Mouse (Mus musculus) myocyte (in vitro differentiated cells): ENCODE measurements around the gene Itga2.

ENCODE experiments used
- CEBPB ChIP-seq: IDR thresholded peaks from 2 replicates; pipeline ENCODE4 v1.6.1; 2011; ENCODE audit warnings: mild to moderate bottlenecking, moderate library complexity; ENCODE audit not compliant: poor library complexity, insufficient read depth, severe bottlenecking
- E2F4 ChIP-seq: IDR thresholded peaks from one replicate; pipeline ENCODE4 v1.6.1; 2011; ENCODE audit warnings: mild to moderate bottlenecking, control low read depth, moderate library complexity; ENCODE audit not compliant: insufficient read depth
- MAX ChIP-seq: IDR thresholded peaks from one replicate; pipeline ENCODE4 v1.6.1; 2011; ENCODE audit warnings: low read depth, mild to moderate bottlenecking, control low read depth
- MYOD1 ChIP-seq, 3 experiments: IDR thresholded peaks; one replicate each; pipeline ENCODE4 v1.6.1; 2011; ENCODE audit warnings: control low read depth in 2 of 3, low read depth in 2 of 3, mild to moderate bottlenecking in 2 of 3, moderate library complexity in 1 of 3; ENCODE audit not compliant: insufficient read length in 2 of 3, control insufficient read depth in 1 of 3
- MYOG ChIP-seq, 3 experiments: IDR thresholded peaks; one replicate each; pipeline ENCODE4 v1.6.1; 2011; ENCODE audit warnings: control low read depth in 2 of 3, low read depth in 2 of 3, mild to moderate bottlenecking in 2 of 3; ENCODE audit not compliant: insufficient read length in 2 of 3, control insufficient read depth in 1 of 3, insufficient read depth in 1 of 3
- POLR2A ChIP-seq: IDR thresholded peaks from one replicate; pipeline ENCODE4 v1.6.1; 2011; ENCODE audit warnings: low read depth, mild to moderate bottlenecking, control low read depth, moderate library complexity; ENCODE audit not compliant: insufficient read length
- POLR2AphosphoS2 ChIP-seq: IDR thresholded peaks from one replicate; pipeline ENCODE4 v1.6.1; 2011; ENCODE audit warnings: low read depth, control low read depth; ENCODE audit not compliant: insufficient read length
- SRF ChIP-seq: IDR thresholded peaks from one replicate; pipeline ENCODE4 v1.6.1; 2011; ENCODE audit warnings: low read depth; ENCODE audit not compliant: control insufficient read depth, insufficient read length
- TCF3 ChIP-seq: IDR thresholded peaks from one replicate; pipeline ENCODE4 v1.6.1; 2011; ENCODE audit warnings: low read depth, control low read depth; ENCODE audit not compliant: insufficient read length
- USF1 ChIP-seq: IDR thresholded peaks from one replicate; pipeline ENCODE4 v1.6.1; 2011; ENCODE audit warnings: low read depth, mild to moderate bottlenecking, control low read depth, moderate library complexity

- TF ChIP-seq MYOG (IDR thresholded peaks at IDR 0.05; ENCODE audit: control insufficient read depth in 1 of 3, insufficient read depth in 1 of 3, insufficient read length in 2 of 3, low read depth in 2 of 3) (no peak), POLR2A (no peak), SRF (no peak), POLR2AphosphoS2 (no peak), MYOD1 (IDR thresholded peaks at IDR 0.05; ENCODE audit: control insufficient read depth in 1 of 3, insufficient read length in 2 of 3, low read depth in 2 of 3) (no peak), E2F4 (no peak), MAX (no peak), USF1 (no peak), CEBPB (no peak), TCF3 (no peak)
Observed at GRCm38 (mm10) chr13:114931775-114932294, at the start of gene Itga2.
